Mouse (Mus musculus): ENCODE results near the gene Arid5b.

Gene Arid5b

DNA sequence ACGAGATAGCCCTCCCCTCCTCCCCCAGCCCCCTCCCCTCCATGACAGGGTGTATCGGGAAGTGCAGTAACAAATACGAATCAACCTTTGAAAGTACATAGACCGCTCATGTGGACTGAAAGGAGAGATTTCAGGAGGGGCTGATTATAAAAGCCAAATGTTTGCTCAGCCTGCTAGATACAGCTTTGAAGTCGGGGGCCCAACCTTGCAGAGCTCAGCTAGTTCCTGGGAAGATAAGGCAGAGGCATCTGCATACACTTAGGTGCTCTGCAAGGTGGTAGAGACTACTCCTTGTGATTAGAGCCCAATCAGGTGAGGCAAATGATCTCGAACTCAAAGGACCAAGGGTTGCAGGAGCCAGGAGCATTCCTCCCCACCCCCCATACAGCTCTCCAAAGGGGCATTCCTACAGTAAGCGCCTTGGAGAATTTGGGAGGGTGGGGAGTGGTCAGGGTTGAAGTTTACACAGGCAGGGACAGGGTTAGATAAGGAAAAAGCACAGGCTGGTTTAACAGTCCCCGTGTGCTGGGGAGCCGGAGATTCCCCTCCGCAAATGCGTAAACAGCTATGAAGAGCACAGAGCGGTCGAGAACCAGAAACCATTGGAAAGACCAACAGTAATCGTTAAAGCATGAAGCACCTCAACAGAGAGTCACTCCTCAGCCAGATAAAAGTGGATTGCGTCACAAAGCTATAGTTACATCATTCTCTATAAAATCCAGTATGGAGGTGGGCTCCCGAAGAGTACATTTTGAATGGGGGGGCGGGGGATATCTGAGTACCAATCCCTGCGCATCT, 47.0 kb downstream of the Arid5b start:
- DNase-seq, result no peak

DNA sequence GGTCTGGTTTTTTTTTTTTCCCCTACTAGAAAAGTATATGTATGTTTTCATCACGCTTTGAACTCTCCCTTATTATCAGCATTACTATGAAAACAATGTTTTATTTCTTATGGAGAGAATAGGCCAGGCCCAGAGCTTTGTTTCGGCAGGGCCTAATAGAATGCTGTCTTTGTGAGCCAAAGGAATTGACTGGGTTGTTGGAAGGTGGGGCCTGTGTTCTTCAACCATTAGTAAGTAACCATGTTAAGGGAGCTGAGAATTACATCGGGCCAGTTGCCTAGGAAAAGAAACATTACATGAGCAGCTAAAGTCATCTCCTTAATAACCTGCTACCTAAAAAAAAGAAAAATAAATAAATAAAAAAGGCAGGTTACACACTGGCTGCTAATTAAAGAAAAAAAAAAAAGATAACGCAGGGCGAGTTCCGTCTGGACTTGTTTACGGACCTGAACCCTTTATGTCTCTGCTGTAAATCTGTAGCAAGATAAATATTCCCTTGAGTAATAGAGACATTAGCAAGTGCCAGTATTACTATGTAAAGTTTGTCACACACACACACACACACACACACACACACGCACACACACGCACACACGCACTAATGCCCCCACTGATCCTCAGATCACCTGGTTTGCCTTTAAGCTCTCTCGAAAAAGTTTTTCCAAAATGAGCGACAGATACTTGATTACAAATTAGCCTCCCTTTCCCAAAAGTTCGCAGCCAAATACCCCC, 47.7 kb downstream of the Arid5b start:
- DNase-seq, result no peak

DNA sequence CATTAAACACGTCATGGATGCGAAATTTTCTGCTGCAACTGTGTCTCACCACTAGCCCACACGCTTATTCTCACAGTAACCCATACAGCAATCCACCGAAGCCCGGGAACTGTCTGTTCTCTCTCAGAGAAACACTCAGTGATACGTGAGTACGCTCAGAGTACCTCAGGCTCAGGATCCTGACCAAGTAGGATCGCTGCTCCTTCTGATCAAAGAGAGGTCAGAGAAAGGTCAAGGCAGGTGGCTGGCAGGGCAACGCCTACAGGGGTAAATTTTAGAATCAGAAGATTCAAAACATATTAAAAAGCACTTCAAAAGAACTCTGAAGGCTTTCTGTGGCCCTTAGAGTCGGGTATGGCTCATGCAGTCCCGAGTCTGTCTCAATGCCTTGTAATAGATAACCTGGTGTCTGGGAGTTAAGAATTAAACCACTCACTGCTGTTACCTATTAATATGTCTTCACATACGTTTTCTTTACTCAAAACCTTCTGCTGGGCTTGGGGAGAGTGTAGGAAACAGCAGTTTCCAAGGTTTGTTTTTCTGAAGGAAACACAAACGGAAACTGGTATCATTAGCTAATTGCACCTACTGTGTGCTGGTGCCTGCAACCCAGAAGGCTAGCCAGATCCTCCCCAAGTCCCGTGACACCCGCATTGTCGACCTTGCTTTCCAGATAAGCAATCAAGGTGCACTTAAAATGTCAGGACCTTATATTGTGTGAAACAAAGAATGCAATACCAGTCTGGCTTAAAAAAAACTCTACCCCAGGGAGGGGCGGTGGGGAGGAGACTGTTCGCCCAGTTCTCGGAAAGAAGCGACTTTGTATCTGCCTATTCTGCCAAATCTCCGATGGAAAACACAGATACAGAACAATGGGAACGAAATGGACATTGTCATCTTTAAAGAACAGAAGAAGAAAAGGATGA, 48.6 kb downstream of the Arid5b start:
- no peak for DNase-seq

DNA sequence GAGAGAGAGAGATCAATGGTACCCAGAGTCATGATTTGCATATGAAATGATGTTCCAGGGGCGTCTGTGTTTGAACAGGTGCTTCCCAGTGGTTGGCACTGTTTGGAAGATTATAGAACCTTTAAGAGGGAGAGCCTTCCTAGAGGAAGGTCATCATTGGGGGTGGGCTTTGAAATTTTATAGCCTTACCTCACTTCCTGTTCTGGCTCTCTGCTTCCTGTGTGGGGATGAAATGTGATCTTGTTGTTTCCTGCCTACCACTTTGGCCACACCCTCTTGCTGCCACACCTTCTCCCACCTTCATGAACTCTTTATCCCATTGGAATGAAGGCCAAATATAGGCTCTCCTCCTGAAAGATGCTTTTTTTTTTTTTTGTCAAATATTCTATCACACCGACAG, 55.9 kb downstream of the Arid5b start:
- DNase-seq, result no peak

DNA sequence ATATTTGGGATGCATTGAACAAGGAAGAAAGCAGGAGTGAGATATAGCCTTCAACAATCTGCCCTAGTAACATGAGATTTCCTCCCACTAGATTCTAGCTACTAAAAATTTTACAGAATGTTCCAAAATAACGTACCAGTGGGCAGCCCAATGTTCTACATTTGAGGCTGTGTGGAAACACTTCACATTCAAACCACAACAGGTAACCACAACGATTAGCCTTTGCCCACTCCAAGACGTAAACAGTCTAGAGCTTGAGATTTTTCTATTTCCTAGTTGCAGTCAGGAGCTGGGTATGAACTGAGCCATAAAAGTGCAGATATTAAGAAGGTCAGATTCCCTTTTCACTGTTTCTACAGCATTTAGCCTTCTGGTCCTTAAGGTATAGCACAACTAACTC, 56.5 kb downstream of the Arid5b start:
- no peak for DNase-seq

DNA sequence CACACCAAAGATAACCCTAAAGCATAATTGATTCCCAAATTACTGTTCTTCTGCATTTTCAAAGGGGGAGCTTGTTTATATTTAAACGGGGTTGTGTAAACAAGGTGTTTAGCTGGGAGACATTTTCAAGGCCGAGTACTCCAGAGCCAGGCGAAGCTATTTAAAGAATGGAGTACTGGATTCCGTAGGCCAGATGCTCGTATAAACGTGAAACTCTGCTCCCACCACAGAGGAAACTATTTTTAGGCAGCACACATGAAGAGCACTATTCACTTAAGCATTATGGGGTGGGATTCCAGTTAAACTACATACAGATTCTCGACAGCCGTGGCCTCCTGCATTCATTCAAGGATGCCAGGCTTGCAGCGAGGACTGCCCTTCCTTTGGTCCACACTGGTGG, 59.2 kb downstream of the Arid5b start:
- DNase-seq, result no peak

DNA sequence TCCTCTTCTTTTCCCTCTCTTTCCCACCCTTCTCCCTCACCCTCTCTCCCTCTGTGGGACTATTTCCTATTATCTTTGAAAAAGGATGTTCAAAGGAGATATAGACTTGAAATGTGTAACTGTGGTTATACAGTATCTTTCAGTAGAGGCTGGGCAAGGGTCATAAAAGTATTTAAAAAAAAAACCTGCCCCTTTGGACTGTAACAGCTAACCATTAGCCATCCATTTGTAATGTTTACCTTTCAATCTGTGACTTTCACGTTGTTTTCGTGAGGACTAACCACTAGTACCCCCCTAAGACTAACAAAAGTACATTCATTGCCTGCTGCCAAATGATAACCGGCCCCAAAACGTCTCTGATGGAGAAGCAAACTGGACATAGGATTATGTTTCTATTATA, 59.9 kb downstream of the Arid5b start:
- DNase-seq, result no peak

DNA sequence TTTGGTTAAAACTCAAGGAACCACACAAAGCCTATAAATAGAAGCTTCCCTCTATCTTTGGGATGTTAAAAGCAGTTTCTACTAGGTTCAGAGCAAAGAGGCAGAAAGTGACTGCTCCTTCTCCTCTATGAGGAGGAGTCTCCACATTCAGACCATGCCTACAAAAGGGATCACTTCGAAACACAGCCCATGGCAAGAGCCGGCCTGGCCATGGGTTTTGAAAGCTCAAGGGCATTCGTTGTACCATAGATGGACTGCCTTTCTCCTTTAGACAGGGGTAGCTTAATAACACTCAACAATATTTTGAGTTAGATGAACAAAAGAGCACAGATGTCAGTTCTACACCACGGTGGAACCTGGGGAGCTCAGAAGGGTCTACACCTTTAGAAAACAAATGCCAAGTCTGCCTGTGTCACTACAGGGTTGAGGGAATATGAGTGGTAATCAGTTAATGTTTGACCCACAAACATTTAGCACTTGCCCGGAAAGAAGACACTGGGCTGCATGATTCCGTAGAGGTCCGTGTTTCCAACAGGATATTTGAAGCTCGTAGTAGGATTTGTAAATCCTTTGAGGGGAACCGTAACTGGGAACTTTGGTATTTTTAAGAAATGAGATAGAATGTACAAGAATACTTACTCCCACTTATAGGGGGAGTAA, 63.6 kb downstream of the Arid5b start:
- no peak for DNase-seq

DNA sequence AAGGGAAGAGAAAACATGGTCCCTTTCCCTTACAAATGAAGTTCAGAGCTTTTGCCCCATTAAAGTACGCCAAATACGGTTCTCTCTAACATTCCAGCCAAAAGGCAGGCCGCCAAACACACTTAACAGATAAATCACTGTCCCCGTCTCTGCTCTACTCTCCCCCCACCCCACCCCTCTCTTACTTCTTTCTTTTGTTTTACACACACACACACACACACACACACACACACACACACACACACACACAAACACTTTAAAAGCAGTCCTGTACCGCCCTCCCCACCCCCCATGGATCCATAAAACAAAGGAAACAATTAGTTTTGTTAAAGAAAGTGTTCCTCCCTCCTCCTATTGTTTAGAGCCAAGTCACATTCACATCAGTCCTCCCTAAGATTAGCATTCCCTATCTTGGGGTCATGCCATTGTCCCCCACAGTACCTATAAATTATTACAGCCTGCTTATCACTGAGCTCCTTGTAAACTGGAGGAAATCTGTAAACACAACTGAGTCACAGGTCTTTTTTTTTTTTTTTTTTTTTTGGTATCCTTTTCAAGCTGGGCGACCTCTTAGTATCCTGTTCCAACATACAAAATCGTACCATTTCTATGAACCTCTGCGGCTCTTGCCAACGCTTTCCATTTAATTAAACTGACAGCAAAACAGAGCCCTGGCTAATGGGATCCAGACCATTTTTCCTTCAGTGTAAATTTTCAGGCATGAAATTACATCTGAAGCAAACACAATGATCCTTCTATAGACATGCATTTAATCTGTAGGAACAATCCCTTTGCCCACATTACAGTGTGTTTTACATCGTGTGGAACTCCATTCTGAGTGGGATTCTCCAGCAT, 66.3 kb downstream of the Arid5b start:
- DNase-seq, result peak; percentile 28

DNA sequence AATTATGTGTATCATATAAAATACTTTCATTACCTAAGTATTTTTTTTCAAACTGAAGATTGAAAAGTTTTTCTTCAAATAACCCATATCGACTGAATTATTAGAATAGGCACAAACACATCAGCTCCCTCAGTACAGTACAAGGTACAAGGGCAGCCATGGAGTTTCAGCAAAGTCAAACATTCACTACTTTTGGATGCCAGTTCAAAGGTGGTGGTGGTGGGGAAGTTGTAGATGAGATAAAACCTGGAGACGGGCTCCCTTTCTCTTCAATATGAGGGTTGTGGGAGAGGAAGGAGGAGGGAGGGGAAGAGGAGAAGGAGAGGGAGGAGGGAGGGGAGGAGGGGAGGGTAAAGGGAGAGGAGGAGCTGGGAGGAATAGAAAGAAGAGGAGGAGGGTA, 67.0 kb downstream of the Arid5b start:
- no peak for DNase-seq

DNA sequence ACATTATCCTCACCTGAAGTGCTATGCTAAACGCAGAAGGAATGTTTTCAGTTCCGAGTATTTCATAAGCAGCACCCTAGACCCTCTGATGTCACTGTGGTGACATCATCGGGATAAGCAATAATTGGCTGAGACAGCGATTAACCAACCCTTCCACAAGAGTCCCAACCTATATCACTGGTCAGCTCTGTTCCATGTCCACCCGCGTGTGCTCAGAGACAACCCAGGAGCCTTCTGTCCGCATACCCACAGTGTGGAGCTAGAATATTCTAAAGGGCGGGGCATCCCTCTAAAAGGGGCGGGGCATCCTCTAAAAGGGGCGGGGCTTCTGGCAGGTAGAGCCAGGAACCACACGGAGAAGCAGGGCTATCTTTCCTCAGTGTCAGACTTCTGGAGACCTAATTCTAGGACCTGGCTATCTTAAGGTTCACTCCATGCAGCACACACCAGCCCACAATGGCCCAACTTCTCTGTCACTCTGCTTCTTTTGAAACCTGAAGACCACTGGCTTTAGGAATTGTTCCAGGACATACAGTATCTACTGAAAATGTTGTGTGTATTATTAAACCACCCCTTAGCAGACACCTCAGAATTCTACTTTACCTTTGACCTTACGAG, 68.4 kb downstream of the Arid5b start:
- DNase-seq, result no peak

DNA sequence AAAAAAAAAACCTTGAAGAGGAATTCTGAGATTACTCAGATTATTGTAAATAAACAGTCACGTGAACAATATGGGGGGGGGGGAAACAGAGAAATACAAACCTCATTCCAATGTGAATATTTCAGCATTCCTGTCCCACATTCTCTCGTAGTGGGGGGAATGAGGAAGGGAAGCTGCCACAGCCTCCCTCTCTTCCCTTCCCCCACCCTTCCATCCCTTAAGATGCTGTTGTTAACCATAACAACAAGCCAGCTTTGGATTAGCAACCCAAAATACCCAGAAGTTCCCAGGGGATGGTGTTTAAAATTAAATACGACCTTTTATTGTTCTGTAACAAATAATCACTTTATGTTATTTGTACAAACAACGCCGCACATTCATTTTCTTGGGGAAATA, 69.9 kb downstream of the Arid5b start:
- peak; percentile 18 for DNase-seq

DNA sequence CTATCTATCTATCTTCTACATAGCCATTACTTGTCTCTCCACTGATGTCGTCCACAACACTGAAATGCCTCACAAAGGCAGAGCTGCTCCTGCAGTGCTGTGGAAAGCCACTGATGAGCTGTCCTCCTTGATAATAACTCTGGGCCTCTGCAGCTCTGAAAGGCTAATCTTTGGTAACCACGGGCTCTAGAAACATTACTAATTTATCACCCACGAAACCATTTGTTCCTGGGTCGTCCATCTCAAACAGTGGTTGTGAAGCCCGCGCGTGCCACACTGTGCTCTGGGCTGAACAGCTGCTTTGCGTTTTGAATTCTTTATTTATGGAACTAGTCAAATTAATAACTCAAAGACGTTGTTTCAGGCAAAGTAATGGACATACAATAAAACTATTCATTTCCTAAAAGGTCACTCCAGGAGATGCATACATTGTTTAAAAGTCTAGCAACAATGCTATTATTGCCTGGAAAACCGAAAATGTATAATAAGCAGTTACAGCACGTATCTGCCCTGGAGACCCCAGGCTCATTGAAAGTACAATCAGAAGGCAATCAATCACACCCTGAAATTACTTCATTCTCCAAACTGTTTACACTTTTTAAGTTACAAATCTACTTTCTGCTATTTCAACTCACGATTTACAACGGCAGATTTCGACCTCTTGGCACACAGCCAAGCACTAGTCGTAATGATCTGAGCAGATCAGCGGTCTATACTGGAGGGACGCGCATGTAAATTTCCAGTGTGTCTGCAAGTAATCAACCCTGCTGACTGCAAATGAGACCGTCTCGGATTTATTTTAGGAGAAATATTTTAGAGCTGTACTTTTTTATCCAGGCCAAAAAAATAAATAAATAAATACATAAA, 70.5 kb downstream of the Arid5b start:
- DNase-seq, result peak; percentile 75

DNA sequence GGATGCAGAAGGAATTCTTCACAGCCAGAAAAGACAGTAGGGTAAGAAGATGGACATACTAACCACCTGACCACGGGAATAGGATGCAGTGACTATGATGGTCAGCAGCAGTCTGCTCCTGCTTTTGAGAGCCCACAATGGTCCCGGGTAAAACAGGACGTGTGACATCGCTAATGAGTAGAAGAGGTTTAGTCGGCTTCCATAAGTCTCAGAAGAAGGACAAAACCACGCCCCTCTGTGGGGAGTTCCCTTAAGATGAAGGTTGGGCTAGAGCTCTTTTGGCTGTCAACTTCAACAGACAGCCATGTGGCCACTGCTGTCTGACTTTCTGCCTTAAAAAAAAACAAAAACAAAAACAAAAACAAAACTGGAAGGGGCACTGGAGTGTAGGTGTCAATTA, 74.1 kb downstream of the Arid5b start:
- DNase-seq, result no peak

DNA sequence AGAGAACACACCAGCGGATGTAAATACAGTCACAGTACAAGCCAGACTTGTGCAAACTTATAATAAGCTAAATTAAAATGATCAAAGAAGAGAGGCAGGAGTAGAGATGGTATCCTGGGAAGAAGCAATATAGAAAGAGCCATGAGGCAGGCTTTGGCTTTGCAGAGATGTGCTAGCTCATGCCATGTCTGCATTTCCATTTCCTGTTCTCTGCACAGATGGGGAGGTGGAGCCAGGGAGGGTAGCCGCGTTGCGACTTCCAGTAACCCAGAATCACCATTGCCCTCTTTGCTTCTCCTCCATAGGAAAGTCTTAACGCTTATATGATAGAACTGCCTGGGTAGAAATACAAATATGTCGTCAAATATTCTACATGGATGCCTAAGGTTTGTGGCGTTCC, 74.7 kb downstream of the Arid5b start:
- no peak for DNase-seq

DNA sequence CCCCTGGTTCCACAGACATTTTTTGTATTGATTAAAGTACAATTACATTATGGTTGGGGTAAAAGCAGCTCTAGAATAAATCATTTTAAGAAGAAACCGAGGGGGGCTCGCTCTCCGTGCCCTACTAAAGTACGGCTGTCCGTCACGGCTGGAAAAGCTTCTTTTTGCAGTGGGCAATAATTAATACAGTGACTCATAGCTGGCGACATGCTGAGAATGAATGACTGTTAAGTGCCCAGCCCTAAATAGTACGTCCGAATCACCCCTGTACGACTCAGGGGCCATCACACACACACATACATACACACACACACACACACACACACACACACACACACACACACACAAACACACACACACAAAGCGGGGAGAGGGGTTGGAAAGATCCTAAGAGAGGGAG, 75.2 kb downstream of the Arid5b start:
- DNase-seq, result no peak

DNA sequence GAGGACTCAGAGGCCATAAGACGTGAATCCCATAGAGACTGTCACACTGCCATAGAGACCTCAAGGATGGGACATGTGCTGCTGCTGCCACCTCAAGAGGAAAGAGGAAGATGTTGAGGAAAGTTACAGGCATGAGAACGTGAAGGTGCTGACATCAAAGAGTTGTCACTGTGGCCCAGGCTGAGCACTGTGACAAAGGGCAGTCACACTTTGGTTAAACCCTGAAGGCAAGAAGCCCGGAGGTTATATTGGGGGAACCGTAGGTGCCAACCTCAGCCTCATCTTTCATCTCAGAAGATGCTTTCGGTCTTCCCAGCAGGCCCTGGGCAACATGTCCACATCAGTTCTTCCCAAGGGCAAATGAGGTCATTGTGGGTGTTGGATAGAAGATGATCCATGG, 79.1 kb downstream of the Arid5b start:
- DNase-seq, result no peak

DNA sequence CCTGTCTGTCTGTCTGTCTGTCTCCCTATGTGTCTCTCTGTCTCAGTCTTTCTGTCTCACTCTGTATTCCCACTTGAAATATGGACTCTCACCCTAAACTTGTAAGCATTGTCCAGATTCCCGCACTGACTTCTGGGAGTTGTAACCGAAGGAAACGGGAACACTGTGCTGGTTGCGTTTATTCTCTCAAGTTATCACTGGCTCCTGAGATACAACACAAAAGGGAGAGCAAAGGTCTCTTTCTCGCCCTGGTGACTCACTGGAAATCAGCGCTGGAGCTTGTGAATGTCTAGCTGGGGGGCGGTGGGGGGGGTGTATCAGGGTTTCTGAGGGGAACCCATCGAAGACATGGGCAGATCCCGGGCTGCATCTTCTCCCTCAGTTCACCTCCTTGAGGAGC, 82.2 kb downstream of the Arid5b start:
- no peak for DNase-seq

DNA sequence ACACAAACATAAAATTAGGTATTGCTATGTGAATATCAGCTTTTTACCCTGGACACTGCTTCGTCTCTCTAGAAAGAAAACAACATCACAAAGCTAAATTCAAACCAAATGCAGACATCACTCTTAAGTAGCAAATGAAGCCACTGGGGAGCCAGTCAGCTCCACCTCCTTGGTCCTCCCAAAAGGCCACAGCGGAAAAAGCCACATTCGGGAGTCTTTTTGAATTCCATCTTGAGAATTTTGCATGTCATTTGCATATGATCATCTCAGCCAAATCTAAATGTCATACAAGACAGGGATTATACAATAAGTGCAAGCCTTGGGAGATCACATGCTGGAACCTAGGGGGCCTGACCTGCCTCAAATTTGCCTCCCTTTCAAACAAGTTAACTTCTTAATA, 85.0 kb downstream of the Arid5b start:
- no peak for DNase-seq

DNA sequence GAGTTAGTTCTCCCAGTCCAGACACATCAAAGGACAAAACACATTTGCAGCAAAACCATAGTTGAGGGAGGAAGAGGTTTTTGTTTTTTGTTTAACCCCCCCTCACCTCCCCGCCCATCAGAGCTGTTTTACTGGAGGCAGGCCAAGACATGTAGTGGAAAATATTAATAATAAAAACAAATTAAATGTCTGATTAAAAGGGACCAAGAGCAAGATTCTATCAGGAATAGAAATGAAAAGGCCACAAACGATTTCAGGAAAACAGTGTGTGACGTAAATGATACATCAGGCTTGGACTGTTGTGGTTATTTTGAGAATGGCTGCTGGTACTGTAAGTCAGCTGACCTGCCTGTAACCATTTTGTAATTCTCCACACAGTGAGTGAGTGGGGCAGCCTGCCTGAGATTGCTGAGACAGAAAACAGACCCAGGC, 85.7 kb downstream of the Arid5b start:
- DNase-seq, result no peak
